Mouse (Mus musculus) spleen, adult 2 months (tissue): ENCODE measurements around the gene Olfr6.

Experiments used
- CTCF ChIP-seq: fragments of 200-500 bp; IDR thresholded peaks from 2 replicates; pipeline ENCODE4 v1.5.1; 2011; ENCODE audit warnings: mild to moderate bottlenecking, inconsistent platforms; ENCODE audit not compliant: insufficient read depth, insufficient read length, insufficient replicate concordance; ENCODE audit errors: extremely low read depth
- POLR2A ChIP-seq: fragments of 200-500 bp; IDR thresholded peaks from 2 replicates; pipeline ENCODE4 v1.6.1; 2011; ENCODE audit warnings: low read depth, low read length, inconsistent platforms

GRCm38 (mm10) chr7:107005972-107006371 is 42.2 kb upstream of the Olfr6 start, which contains the start of gene Olfr2:
- TF ChIP-seq CTCF: no peak
- TF ChIP-seq POLR2A: no peak
